Mouse (Mus musculus) G1E-ER4 (cell line): ENCODE measurements around the gene C2cd2. TPM values are rescaled to one million over a fixed set of nuclear protein-coding genes. Genes with fewer than 3 reads are reported as not detected.

Experiments used
- GATA1 ChIP-seq: IDR thresholded peaks from one replicate; pipeline ENCODE4 v1.8.0; 2012; ENCODE audit warnings: low read length, inconsistent platforms
- polyA plus RNA-seq: library from polyadenylated mRNA; stranded (reverse); fragments of >175 nt; gene quantifications from 2 replicates; pipeline ENCODE4 v1.2.3, GENCODE M21; 2012

Gene C2cd2
- polyA plus RNA-seq, 1 experiment: 30.1 TPM

DNA sequence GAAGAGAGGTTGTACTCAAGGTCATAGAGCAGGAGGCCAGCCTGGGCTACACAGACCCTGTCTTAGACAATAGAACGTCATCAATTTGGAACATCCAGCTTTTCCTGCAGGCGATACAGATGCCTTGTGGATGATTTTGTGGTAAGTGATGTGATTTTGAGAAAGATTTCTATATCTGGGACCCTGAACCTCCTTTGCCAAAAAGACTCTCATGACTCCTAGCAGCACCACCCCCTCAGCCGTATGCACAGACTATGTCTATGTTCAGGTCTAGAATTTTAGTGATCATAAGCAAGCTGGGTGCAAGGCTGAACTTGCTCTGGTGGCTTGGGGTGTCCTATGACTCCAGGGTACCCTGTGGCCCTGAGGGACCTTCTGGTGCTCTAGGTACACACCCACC, 156.8 kb downstream of the C2cd2 start:
- no peak for TF ChIP-seq GATA1

Other genes starting within 250 kb of the C2cd2 start
- not detected in 2 replicates for gene Ripk4, start 198.8 kb downstream of the C2cd2 start, polyA plus RNA-seq
- 2.8 and 5.6 TPM in 2 replicates for gene Prdm15, start 110.7 kb downstream of the C2cd2 start, polyA plus RNA-seq
- gene Zbtb21, start within 50 bp of the C2cd2 start, polyA plus RNA-seq: 20.9 and 23.0 TPM in 2 replicates
- gene B230307C23Rik, start 34.7 kb upstream of the C2cd2 start, polyA plus RNA-seq: 1.1 and 1.3 TPM in 2 replicates
- gene A630089N07Rik, start 119.9 kb upstream of the C2cd2 start, polyA plus RNA-seq: 0.16 and 0.17 TPM in 2 replicates